Mouse (Mus musculus) kidney, adult 2 months (tissue): ENCODE data around the gene Ctnna3.

ENCODE experiments used
- CTCF ChIP-seq: fragments of 200-500 bp; conservative IDR thresholded peaks from 2 replicates; pipeline ENCODE4 v1.5.1; 2011; ENCODE audit warnings: low read depth, mild to moderate bottlenecking, control low read depth, low read length, moderate library complexity, mixed read lengths; ENCODE audit not compliant: insufficient read depth, insufficient read length
- POLR2A ChIP-seq: fragments of 200-500 bp; IDR thresholded peaks from one replicate; pipeline ENCODE4 v1.6.1; 2011; ENCODE audit warnings: low read depth, low read length, control low read depth

- TF ChIP-seq CTCF (no peak), POLR2A (no peak)
Measured at GRCm38 (mm10) chr10:63566691-63567090, 136.8 kb downstream of the Ctnna3 start.
